Mouse (Mus musculus) ES-E14 (cell line): ENCODE data around the gene Slamf9. TPM values are rescaled to one million over a fixed set of nuclear protein-coding genes. Genes with fewer than 3 reads are reported as not detected.

ENCODE experiments used
- DNase-seq: peaks from one replicate; pipeline ENCODE4 v3.0.0-alpha.2; 2013; ENCODE audit warnings: low read depth, low spot score
- H3K27ac ChIP-seq: 2 replicates; pipeline ENCODE4 v1.5.1; 2012; ENCODE audit warnings: low read depth, mild to moderate bottlenecking, low read length, moderate library complexity, mixed read lengths; ENCODE audit not compliant: poor library complexity, insufficient read depth, severe bottlenecking
- H3K36me3 ChIP-seq: 2 replicates; pipeline ENCODE4 v1.6.1; 2012; ENCODE audit warnings: mild to moderate bottlenecking, low read length, moderate library complexity, mixed read lengths; ENCODE audit not compliant: control insufficient read depth, poor library complexity, insufficient read depth, severe bottlenecking
- H3K4me1 ChIP-seq, 2 experiments: fragments of 150-350 bp in 1 of 2; sonication (generic) in 1 of 2; 2 replicates each; pipeline ENCODE4 v1.6.1; 2012; ENCODE audit warnings: low read length in 2 of 2, mild to moderate bottlenecking in 1 of 2, mixed read lengths in 1 of 2; ENCODE audit not compliant: control insufficient read depth in 2 of 2, insufficient read depth in 2 of 2, poor library complexity in 1 of 2
- H3K4me3 ChIP-seq, 2 experiments: fragments of 150-350 bp in 1 of 2; sonication (generic) in 1 of 2; 2 replicates each; pipeline ENCODE4 v1.5.1; 2012; ENCODE audit warnings: low read length in 2 of 2, low read depth in 1 of 2, mild to moderate bottlenecking in 1 of 2, mixed read lengths in 1 of 2; ENCODE audit not compliant: insufficient read depth in 1 of 2, poor library complexity in 1 of 2, severe bottlenecking in 1 of 2
- H3K9ac ChIP-seq: 2 replicates; pipeline ENCODE4 v1.6.1; 2012; ENCODE audit warnings: low read depth, mild to moderate bottlenecking, low read length, mixed read lengths; ENCODE audit not compliant: poor library complexity, insufficient read depth, severe bottlenecking
- H3K9me3 ChIP-seq: fragments of 150-350 bp; sonication (generic); 2 replicates; pipeline ENCODE4 v1.6.1; 2012; ENCODE audit warnings: low read depth, mild to moderate bottlenecking, low read length; ENCODE audit not compliant: control insufficient read depth, insufficient read depth
- CHD2 ChIP-seq: IDR thresholded peaks from 2 replicates; pipeline ENCODE4 v1.6.1; 2014; ENCODE audit warnings: mild to moderate bottlenecking, low read depth, low read length, inconsistent platforms
- HCFC1 ChIP-seq: IDR thresholded peaks from 2 replicates; pipeline ENCODE4 v1.6.1; 2012; ENCODE audit warnings: low read length, inconsistent platforms, borderline replicate concordance; ENCODE audit not compliant: insufficient read depth
- MAFK ChIP-seq: IDR thresholded peaks from 2 replicates; pipeline ENCODE4 v1.6.1; 2014; ENCODE audit warnings: mild to moderate bottlenecking, low read depth, low read length, inconsistent platforms; ENCODE audit not compliant: insufficient read depth
- ZC3H11A ChIP-seq: IDR thresholded peaks from 2 replicates; pipeline ENCODE4 v1.6.1; 2012; ENCODE audit warnings: low read depth, mild to moderate bottlenecking, inconsistent platforms, low read length, borderline replicate concordance
- ZNF384 ChIP-seq: IDR thresholded peaks from 2 replicates; pipeline ENCODE4 v1.6.1; 2012; ENCODE audit warnings: low read depth, low read length, inconsistent platforms
- in situ Hi-C, 2 experiments: fragments of 600-800 bp; cut with MboI; formaldehyde crosslinking; loops; one replicate each; pipeline ENCODE4 v1.15.1; 2025; ENCODE audit warnings: low sequenced_read_pairs in 2 of 2, inconsistent platforms in 1 of 2; ENCODE audit not compliant: unreplicated experiment in 2 of 2
- total RNA-seq: library from RNA; depleted of rRNA; stranded (reverse); fragments of 300-350 nt; gene quantifications from 2 replicates; pipeline ENCODE4 v1.2.3, GENCODE M21; 2012

The Slamf9 gene
- total RNA-seq, 1 experiment: 2.7 TPM

GRCm38 (mm10) chr1:172472909-172473308, 2.2 kb upstream of the Slamf9 start:
- in situ Hi-C loops: no loop called here
- no peak for DNase-seq
- H3K4me3 ChIP-seq: no peak overlapping the region
- no peaks in the 10 kb centered on the region for H3K36me3 ChIP-seq
- TF ChIP-seq ZC3H11A: no peak
- TF ChIP-seq CHD2: no peak
- no peak for TF ChIP-seq ZNF384
- TF ChIP-seq HCFC1: no peak
- no peak for TF ChIP-seq MAFK
- H3K9ac ChIP-seq: no peak overlapping the region
- H3K9me3 ChIP-seq: no peaks in the 10 kb centered on the region
- H3K27ac ChIP-seq: no peak overlapping the region
- H3K4me1 ChIP-seq: peaks cover 3 to 4% of the 10 kb centered on the region in 2 experiments; a peak in 2 of 4 replicates

GRCm38 (mm10) chr1:172474196-172474595, 962 bp upstream of the Slamf9 start:
- Histone ChIP-seq H3K36me3 (no peaks in the 10 kb centered on the region), H3K4me1 (peaks cover 0 to 2% of the 10 kb centered on the region in 2 experiments; a peak in 1 of 4 replicates), H3K9me3 (no peaks in the 10 kb centered on the region), H3K4me3 (no peak overlapping the region), H3K9ac (no peak overlapping the region), H3K27ac (no peak overlapping the region)
- no peak for DNase-seq
- TF ChIP-seq HCFC1: no peak
- no peak for TF ChIP-seq ZC3H11A
- TF ChIP-seq MAFK: no peak
- no peak for TF ChIP-seq CHD2
- no peak for TF ChIP-seq ZNF384
- in situ Hi-C loops: no loop called here

DNA sequence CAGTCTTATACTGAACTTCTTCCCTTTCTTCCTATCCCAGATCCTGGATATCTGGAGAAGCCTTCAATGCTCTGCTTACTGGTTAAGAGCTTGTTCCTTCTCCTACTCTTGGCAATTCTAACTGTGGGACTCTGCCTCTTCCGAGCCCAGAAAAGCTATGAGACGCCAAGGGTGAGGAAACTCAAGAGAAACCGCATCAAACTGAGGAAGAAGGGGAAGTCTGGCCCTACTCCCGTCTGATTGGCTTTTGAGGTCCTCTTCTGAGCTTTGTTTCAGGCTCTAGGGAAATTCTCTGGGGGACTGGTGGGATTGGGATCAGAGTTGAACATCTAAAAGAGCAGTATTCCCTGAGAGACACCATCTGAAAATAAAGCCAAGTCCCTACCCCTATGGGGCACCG, 2.9 kb downstream of the Slamf9 start:
- no peak overlapping the region for H3K4me3 ChIP-seq

GRCm38 (mm10) chr1:172480376-172480775, 5.2 kb downstream of the Slamf9 start:
- TF ChIP-seq HCFC1 (no peak), CHD2 (no peak), MAFK (no peak), ZC3H11A (no peak), ZNF384 (no peak)
- peaks cover 4% of the 10 kb centered on the region; the same call in 1 of the 2 replicates for H3K36me3 ChIP-seq
- DNase-seq: no peak
- H3K9me3 ChIP-seq: no peaks in the 10 kb centered on the region
- in situ Hi-C loops: no loop called here
- no peak overlapping the region for H3K27ac ChIP-seq
- H3K9ac ChIP-seq: no peak overlapping the region
- H3K4me3 ChIP-seq: no peak overlapping the region
- peaks cover 1 to 3% of the 10 kb centered on the region in 2 experiments; a peak in 3 of 4 replicates for H3K4me1 ChIP-seq

More for the DNA sequence above, 2.9 kb downstream of the Slamf9 start:
- Histone ChIP-seq H3K36me3 (no peaks in the 10 kb centered on the region), H3K9me3 (no peaks in the 10 kb centered on the region), H3K4me1 (peaks cover 1 to 4% of the 10 kb centered on the region in 2 experiments; a peak in 3 of 4 replicates), H3K9ac (no peak overlapping the region), H3K27ac (no peak overlapping the region)
- TF ChIP-seq HCFC1 (no peak), ZC3H11A (no peak), MAFK (no peak), CHD2 (no peak), ZNF384 (no peak)
- in situ Hi-C loops: loop anchor here in 1 of 2 experiments (5.0 kb wide), 1 partner anchor 61 kb away; no protein-coding TSS in a partner anchor
- no peak for DNase-seq
